Mouse (Mus musculus): ENCODE measurements around the gene Manba. TPM values are rescaled to one million over a fixed set of nuclear protein-coding genes. Genes with fewer than 3 reads are reported as not detected.
A peak's percentile ranks its signal among the peaks of the same experiment; 100 is the strongest.

The Manba gene
- polyA plus RNA-seq, 1 experiment from 2014 or later: 17.2 TPM

- H3K4me3 ChIP-seq (ENCODE audit: low read depth, low read length): no peak overlapping the region
- DNase-seq (ENCODE audit: low spot score) (no peak), ATAC-seq (replicated peaks; ENCODE audit: low FRiP score, low TSS enrichment, low read depth) (no peak)
- no peak overlapping the region for H3K9ac ChIP-seq (ENCODE audit: low read length)
- no peak overlapping the region for H3K27ac ChIP-seq (ENCODE audit: low read depth)
- H3K4me2 ChIP-seq (ENCODE audit: low read length): no peak overlapping the region
- peaks cover 46% of the 10 kb centered on the region for H3K36me3 ChIP-seq (ENCODE audit: control insufficient read depth, insufficient read depth, low read length)
- H3K4me1 ChIP-seq (replicated peaks; ENCODE audit: control insufficient read depth, insufficient read depth, low read length): peaks cover 6% of the 10 kb centered on the region
- no peaks in the 10 kb centered on the region for H3K27me3 ChIP-seq (replicated peaks; ENCODE audit: control insufficient read depth, insufficient read depth, low read length)
- H3K9me3 ChIP-seq (ENCODE audit: control insufficient read depth, low read length): no peaks in the 10 kb centered on the region
Measured at GRCm38 (mm10) chr3:135444930-135445329, 40.5 kb upstream of the Manba start.

GRCm38 (mm10) chr3:135458981-135459380, 26.4 kb upstream of the Manba start:
- Histone ChIP-seq H3K9me3 (ENCODE audit: control insufficient read depth, low read length) (no peaks in the 10 kb centered on the region), H3K36me3 (ENCODE audit: control insufficient read depth, insufficient read depth, low read length) (peaks cover 87% of the 10 kb centered on the region), H3K4me2 (ENCODE audit: low read length) (no peak overlapping the region), H3K27ac (ENCODE audit: low read depth) (no peak overlapping the region), H3K9ac (ENCODE audit: low read length) (no peak overlapping the region), H3K4me3 (ENCODE audit: low read depth, low read length) (no peak overlapping the region), H3K4me1 (replicated peaks; ENCODE audit: control insufficient read depth, insufficient read depth, low read length) (no peaks in the 10 kb centered on the region), H3K27me3 (replicated peaks; ENCODE audit: control insufficient read depth, insufficient read depth, low read length) (no peaks in the 10 kb centered on the region)
- no peak for DNase-seq (ENCODE audit: low spot score)
- no peak for ATAC-seq (replicated peaks; ENCODE audit: low FRiP score, low TSS enrichment, low read depth)

- ATAC-seq (replicated peaks; ENCODE audit: low FRiP score, low TSS enrichment, low read depth): no peak
- Histone ChIP-seq H3K36me3 (ENCODE audit: control insufficient read depth, insufficient read depth, low read length) (peaks cover 37% of the 10 kb centered on the region), H3K27ac (ENCODE audit: low read depth) (no peak overlapping the region), H3K27me3 (replicated peaks; ENCODE audit: control insufficient read depth, insufficient read depth, low read length) (no peaks in the 10 kb centered on the region), H3K9me3 (ENCODE audit: control insufficient read depth, low read length) (no peaks in the 10 kb centered on the region), H3K9ac (ENCODE audit: low read length) (no peak overlapping the region), H3K4me3 (ENCODE audit: low read depth, low read length) (no peak overlapping the region), H3K4me2 (ENCODE audit: low read length) (no peak overlapping the region), H3K4me1 (replicated peaks; ENCODE audit: control insufficient read depth, insufficient read depth, low read length) (0 out of 2 replicates have a peak, but pooled peaks cover 7% of the 10 kb centered on the region)
- no peak for DNase-seq (ENCODE audit: low spot score)
- WGBS: 94% methylated on average over 1 of the region's 1 CpGs
Measured at GRCm38 (mm10) chr3:135468402-135468801, 17.0 kb upstream of the Manba start.

GRCm38 (mm10) chr3:135469146-135469545, 16.3 kb upstream of the Manba start:
- no peaks in the 10 kb centered on the region for H3K9me3 ChIP-seq (ENCODE audit: control insufficient read depth, low read length)
- 62% methylated on average over 3 of the region's 3 CpGs for WGBS
- no peak overlapping the region for H3K9ac ChIP-seq (ENCODE audit: low read length)
- H3K36me3 ChIP-seq (ENCODE audit: control insufficient read depth, insufficient read depth, low read length): peaks cover 30% of the 10 kb centered on the region
- no peak overlapping the region for H3K4me3 ChIP-seq (ENCODE audit: low read depth, low read length)
- H3K27me3 ChIP-seq (replicated peaks; ENCODE audit: control insufficient read depth, insufficient read depth, low read length): no peaks in the 10 kb centered on the region
- no peak overlapping the region for H3K27ac ChIP-seq (ENCODE audit: low read depth)
- 0 out of 2 replicates have a peak, but pooled peaks have one; percentile 20 for ATAC-seq (replicated peaks; ENCODE audit: low FRiP score, low TSS enrichment, low read depth)
- DNase-seq (ENCODE audit: low spot score): no peak
- no peak overlapping the region for H3K4me2 ChIP-seq (ENCODE audit: low read length)
- 0 out of 2 replicates have a peak, but pooled peaks cover 7% of the 10 kb centered on the region for H3K4me1 ChIP-seq (replicated peaks; ENCODE audit: control insufficient read depth, insufficient read depth, low read length)

GRCm38 (mm10) chr3:135469974-135470373, 15.4 kb upstream of the Manba start:
- H3K27ac ChIP-seq (ENCODE audit: low read depth): no peak overlapping the region
- DNase-seq (ENCODE audit: low spot score): no peak
- no peaks in the 10 kb centered on the region for H3K9me3 ChIP-seq (ENCODE audit: control insufficient read depth, low read length)
- 0 out of 2 replicates have a peak, but pooled peaks have one; percentile 24 for ATAC-seq (replicated peaks; ENCODE audit: low FRiP score, low TSS enrichment, low read depth)
- H3K36me3 ChIP-seq (ENCODE audit: control insufficient read depth, insufficient read depth, low read length): peaks cover 21% of the 10 kb centered on the region
- no peak overlapping the region for H3K9ac ChIP-seq (ENCODE audit: low read length)
- no peak overlapping the region for H3K4me2 ChIP-seq (ENCODE audit: low read length)
- H3K4me3 ChIP-seq (ENCODE audit: low read depth, low read length): no peak overlapping the region
- 36% methylated on average over 4 of the region's 4 CpGs for WGBS
- H3K4me1 ChIP-seq (replicated peaks; ENCODE audit: control insufficient read depth, insufficient read depth, low read length): 0 out of 2 replicates have a peak, but pooled peaks cover 7% of the 10 kb centered on the region
- H3K27me3 ChIP-seq (replicated peaks; ENCODE audit: control insufficient read depth, insufficient read depth, low read length): no peaks in the 10 kb centered on the region

- Histone ChIP-seq H3K9me3 (ENCODE audit: control insufficient read depth, low read length) (no peaks in the 10 kb centered on the region), H3K27ac (ENCODE audit: low read depth) (no peak overlapping the region), H3K4me1 (replicated peaks; ENCODE audit: control insufficient read depth, insufficient read depth, low read length) (0 out of 2 replicates have a peak, but pooled peaks cover 7% of the 10 kb centered on the region), H3K4me3 (ENCODE audit: low read depth, low read length) (no peak overlapping the region), H3K27me3 (replicated peaks; ENCODE audit: control insufficient read depth, insufficient read depth, low read length) (no peaks in the 10 kb centered on the region), H3K9ac (ENCODE audit: low read length) (no peak overlapping the region), H3K36me3 (ENCODE audit: control insufficient read depth, insufficient read depth, low read length) (peaks cover 19% of the 10 kb centered on the region), H3K4me2 (ENCODE audit: low read length) (no peak overlapping the region)
- ATAC-seq (replicated peaks; ENCODE audit: low FRiP score, low TSS enrichment, low read depth) (no peak), DNase-seq (ENCODE audit: low spot score) (no peak)
- 74% methylated on average over 1 of the region's 1 CpGs for WGBS
Measured at GRCm38 (mm10) chr3:135470823-135471222, 14.6 kb upstream of the Manba start.

GRCm38 (mm10) chr3:135475025-135475424, 10.4 kb upstream of the Manba start:
- 0 out of 2 replicates have a peak, but pooled peaks cover 2% of the 10 kb centered on the region for H3K4me1 ChIP-seq (replicated peaks; ENCODE audit: control insufficient read depth, insufficient read depth, low read length)
- 82% methylated on average over 8 of the region's 8 CpGs for WGBS

GRCm38 (mm10) chr3:135476286-135476685, 9.1 kb upstream of the Manba start:
- Histone ChIP-seq H3K36me3 (ENCODE audit: control insufficient read depth, insufficient read depth, low read length) (no peaks in the 10 kb centered on the region), H3K4me1 (replicated peaks; ENCODE audit: control insufficient read depth, insufficient read depth, low read length) (no peaks in the 10 kb centered on the region), H3K9me3 (ENCODE audit: control insufficient read depth, low read length) (no peaks in the 10 kb centered on the region), H3K27ac (ENCODE audit: low read depth) (no peak overlapping the region), H3K9ac (ENCODE audit: low read length) (no peak overlapping the region), H3K4me2 (ENCODE audit: low read length) (no peak overlapping the region), H3K27me3 (replicated peaks; ENCODE audit: control insufficient read depth, insufficient read depth, low read length) (no peaks in the 10 kb centered on the region), H3K4me3 (ENCODE audit: low read depth, low read length) (no peak overlapping the region)
- 50% methylated on average over 6 of the region's 6 CpGs for WGBS
- DNase-seq (ENCODE audit: low spot score): no peak
- no peak for ATAC-seq (replicated peaks; ENCODE audit: low FRiP score, low TSS enrichment, low read depth)

More at GRCm38 (mm10) chr3:135475025-135475424, 10.4 kb upstream of the Manba start:
- Histone ChIP-seq H3K36me3 (ENCODE audit: control insufficient read depth, insufficient read depth, low read length) (no peaks in the 10 kb centered on the region), H3K4me2 (ENCODE audit: low read length) (no peak overlapping the region), H3K9me3 (ENCODE audit: control insufficient read depth, low read length) (no peaks in the 10 kb centered on the region), H3K4me3 (ENCODE audit: low read depth, low read length) (no peak overlapping the region), H3K27me3 (replicated peaks; ENCODE audit: control insufficient read depth, insufficient read depth, low read length) (no peaks in the 10 kb centered on the region), H3K27ac (ENCODE audit: low read depth) (no peak overlapping the region), H3K9ac (ENCODE audit: low read length) (no peak overlapping the region)
- no peak for DNase-seq (ENCODE audit: low spot score)
- ATAC-seq (replicated peaks; ENCODE audit: low FRiP score, low TSS enrichment, low read depth): no peak

GRCm38 (mm10) chr3:135476977-135477376, 8.4 kb upstream of the Manba start:
- Histone ChIP-seq H3K27ac (ENCODE audit: low read depth) (no peak overlapping the region), H3K4me2 (ENCODE audit: low read length) (no peak overlapping the region), H3K36me3 (ENCODE audit: control insufficient read depth, insufficient read depth, low read length) (no peaks in the 10 kb centered on the region), H3K27me3 (replicated peaks; ENCODE audit: control insufficient read depth, insufficient read depth, low read length) (no peaks in the 10 kb centered on the region), H3K4me1 (replicated peaks; ENCODE audit: control insufficient read depth, insufficient read depth, low read length) (no peaks in the 10 kb centered on the region), H3K9me3 (ENCODE audit: control insufficient read depth, low read length) (no peaks in the 10 kb centered on the region), H3K9ac (ENCODE audit: low read length) (no peak overlapping the region), H3K4me3 (ENCODE audit: low read depth, low read length) (no peak overlapping the region)
- 91% methylated on average over 2 of the region's 2 CpGs for WGBS
- DNase-seq (ENCODE audit: low spot score): no peak
- ATAC-seq (replicated peaks; ENCODE audit: low FRiP score, low TSS enrichment, low read depth): no peak
